Mouse (Mus musculus) heart, embryonic 10.5 days (tissue): ENCODE results near the gene Nin. TPM values are rescaled to one million over a fixed set of nuclear protein-coding genes. Genes with fewer than 3 reads are reported as not detected.
A peak's percentile ranks its signal among the peaks of the same experiment; 100 is the strongest.

Source experiments
- DNase-seq: peaks from one replicate; pipeline ENCODE4 v3.0.0-alpha.2; 2017; ENCODE audit warnings: low spot score
- H3K27ac ChIP-seq: fragments of 300-500 bp; sonication (generic); 2 replicates; pipeline ENCODE4 v1.5.1; 2016; ENCODE audit warnings: mild to moderate bottlenecking
- H3K27me3 ChIP-seq: fragments of 300-500 bp; sonication (generic); 2 replicates; pipeline ENCODE4 v1.6.1; 2016; ENCODE audit warnings: mild to moderate bottlenecking; ENCODE audit not compliant: poor library complexity, insufficient read depth, severe bottlenecking
- H3K36me3 ChIP-seq: fragments of 300-500 bp; sonication (generic); 2 replicates; pipeline ENCODE4 v1.6.1; 2016; ENCODE audit warnings: mild to moderate bottlenecking, moderate library complexity
- H3K4me1 ChIP-seq: fragments of 300-500 bp; sonication (generic); 2 replicates; pipeline ENCODE4 v1.6.1; 2016; ENCODE audit warnings: mild to moderate bottlenecking
- H3K4me3 ChIP-seq: fragments of 300-500 bp; sonication (generic); 2 replicates; pipeline ENCODE4 v1.5.1; 2016; ENCODE audit warnings: mild to moderate bottlenecking, moderate library complexity
- H3K9me3 ChIP-seq: fragments of 300-500 bp; sonication (generic); 2 replicates; pipeline ENCODE4 v1.6.1; 2016; ENCODE audit warnings: mild to moderate bottlenecking, moderate library complexity
- WGBS: fragments of 180-500 bp; shearing (Covaris S2); methylation state at CpG from one replicate; pipeline ENCODE4 v1.1.7; 2016; 5-methylcytosine and 5-hydroxymethylcytosine counted together
- polyA plus RNA-seq: library from polyadenylated mRNA; unstranded; fragments of >200 nt; fragmentation: Nextera tagmentation; extraction: Ambion mirVana; gene quantifications from 2 replicates; pipeline ENCODE4 v1.2.1, GENCODE M21; 2016

Gene Nin
- polyA plus RNA-seq, 1 experiment from 2014 or later = 5.9 TPM

- no peak for DNase-seq
- Histone ChIP-seq H3K9me3 (no peaks in the 10 kb centered on the region), H3K27me3 (no peaks in the 10 kb centered on the region), H3K36me3 (no peaks in the 10 kb centered on the region), H3K4me1 (peaks cover 9% of the 10 kb centered on the region), H3K27ac (no peak overlapping the region), H3K4me3 (no peak overlapping the region)
- WGBS = 64% methylated on average over 4 of the region's 4 CpGs
These were observed 26.4 kb upstream of the Nin start for GRCm38 (mm10) chr12:70139871-70140270.

GRCm38 (mm10) chr12:70137626-70138025 is 24.1 kb upstream of the Nin start:
- H3K27me3 ChIP-seq = no peaks in the 10 kb centered on the region
- H3K36me3 ChIP-seq = no peaks in the 10 kb centered on the region
- H3K9me3 ChIP-seq = no peaks in the 10 kb centered on the region
- no peak overlapping the region for H3K4me3 ChIP-seq
- H3K27ac ChIP-seq = no peak overlapping the region
- 75% methylated on average over 9 of the region's 9 CpGs for WGBS
- DNase-seq = no peak
- no peaks in the 10 kb centered on the region for H3K4me1 ChIP-seq

- H3K36me3 ChIP-seq = no peaks in the 10 kb centered on the region
- no peak overlapping the region for H3K4me3 ChIP-seq
- WGBS = 81% methylated on average over 4 of the region's 4 CpGs
- H3K4me1 ChIP-seq = no peaks in the 10 kb centered on the region
- no peak for DNase-seq
- H3K27me3 ChIP-seq = no peaks in the 10 kb centered on the region
- no peaks in the 10 kb centered on the region for H3K9me3 ChIP-seq
- no peak overlapping the region for H3K27ac ChIP-seq
These were observed 23.6 kb upstream of the Nin start for GRCm38 (mm10) chr12:70137095-70137494.

GRCm38 (mm10) chr12:70136185-70136756 is 22.8 kb upstream of the Nin start:
- H3K36me3 ChIP-seq = no peaks in the 10 kb centered on the region
- no peak for DNase-seq
- H3K4me1 ChIP-seq = no peaks in the 10 kb centered on the region
- H3K27ac ChIP-seq = no peak overlapping the region
- H3K27me3 ChIP-seq = no peaks in the 10 kb centered on the region
- H3K9me3 ChIP-seq = no peaks in the 10 kb centered on the region
- 71% methylated on average over 12 of the region's 12 CpGs for WGBS
- H3K4me3 ChIP-seq = no peak overlapping the region

DNA sequence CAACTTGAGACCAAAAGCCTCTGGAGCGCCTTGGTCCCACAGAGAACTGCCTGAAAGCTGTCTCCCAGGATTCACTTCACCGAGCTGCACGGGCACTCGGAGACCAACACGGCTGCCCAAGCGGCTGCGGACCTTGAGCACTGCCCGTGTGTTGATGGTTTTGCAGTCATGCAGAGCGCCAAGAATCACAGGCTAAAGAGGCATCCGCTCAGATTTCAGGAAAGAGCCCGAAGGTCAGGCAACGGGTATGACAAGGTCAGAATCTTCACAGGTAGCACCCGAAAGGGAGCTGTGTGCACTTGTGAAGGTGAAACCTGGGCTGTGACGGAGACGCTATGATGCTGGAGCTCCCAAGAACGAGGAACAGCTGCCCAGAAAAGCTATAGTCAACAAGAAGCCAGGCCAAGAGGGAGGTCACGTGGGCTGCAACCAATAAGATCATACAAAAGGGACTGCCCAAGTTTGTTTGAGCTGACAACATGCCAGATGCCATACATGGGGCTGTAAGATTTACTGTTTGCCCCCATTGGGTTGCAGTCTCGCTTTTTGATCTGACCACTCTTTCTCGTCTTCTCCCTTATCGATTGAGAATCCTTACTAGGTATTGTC is 21.2 kb upstream of the Nin start:
- no peaks in the 10 kb centered on the region for H3K36me3 ChIP-seq
- 85% methylated on average over 20 of the region's 20 CpGs for WGBS
- no peak overlapping the region for H3K27ac ChIP-seq
- no peaks in the 10 kb centered on the region for H3K9me3 ChIP-seq
- DNase-seq = no peak
- H3K4me1 ChIP-seq = peaks cover 2% of the 10 kb centered on the region; the same call in 1 of the 2 replicates
- H3K27me3 ChIP-seq = no peaks in the 10 kb centered on the region
- no peak overlapping the region for H3K4me3 ChIP-seq

DNA sequence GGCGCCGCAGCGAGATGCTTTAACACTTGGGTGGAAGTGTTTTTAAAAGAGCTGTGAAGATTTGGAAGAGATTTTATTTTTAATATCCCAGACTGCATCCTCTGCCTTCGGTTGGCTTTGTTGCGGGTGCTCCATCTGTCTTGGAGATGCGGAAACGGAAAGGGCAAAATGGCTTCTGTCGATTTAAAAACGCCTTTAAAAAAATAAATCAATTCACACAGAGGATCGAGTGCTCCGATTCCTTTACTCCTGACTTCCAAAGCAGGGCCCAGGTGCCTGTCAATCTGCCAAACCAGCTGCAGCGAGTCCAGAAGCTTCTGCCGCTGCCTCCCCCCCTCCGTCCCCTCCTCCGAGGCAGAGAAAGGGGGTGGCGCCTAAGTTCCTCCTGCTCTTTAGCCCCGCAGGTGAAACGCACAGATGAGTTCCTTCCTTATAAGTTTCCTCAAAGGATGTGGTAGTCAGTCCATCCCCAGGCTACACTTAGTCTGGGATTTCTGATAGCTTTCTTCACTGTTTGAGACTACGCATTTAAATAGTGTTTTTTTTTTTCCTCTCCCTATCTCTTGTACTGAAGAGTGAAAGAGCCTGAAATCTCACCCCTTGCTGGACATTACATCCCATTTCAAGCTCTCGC is 17.6 kb upstream of the Nin start:
- Histone ChIP-seq H3K9me3 (no peaks in the 10 kb centered on the region), H3K4me1 (peaks cover 10% of the 10 kb centered on the region; the same call in 1 of the 2 replicates), H3K4me3 (no peak overlapping the region), H3K36me3 (no peaks in the 10 kb centered on the region), H3K27ac (no peak overlapping the region), H3K27me3 (no peaks in the 10 kb centered on the region)
- no peak for DNase-seq
- 53% methylated on average over 20 of the region's 20 CpGs for WGBS

- 26% methylated on average over 5 of the region's 5 CpGs for WGBS
- H3K9me3 ChIP-seq = no peaks in the 10 kb centered on the region
- H3K36me3 ChIP-seq = no peaks in the 10 kb centered on the region
- H3K27me3 ChIP-seq = no peaks in the 10 kb centered on the region
- H3K4me1 ChIP-seq = peaks cover 10% of the 10 kb centered on the region; the same call in 1 of the 2 replicates
- no peak for DNase-seq
- H3K4me3 ChIP-seq = no peak overlapping the region
- H3K27ac ChIP-seq = 0 out of 2 replicates have a peak overlapping the region, but pooled peaks have one; percentile 11
These were observed 15.6 kb upstream of the Nin start for GRCm38 (mm10) chr12:70129105-70129504.

GRCm38 (mm10) chr12:70126626-70127025 is 13.1 kb upstream of the Nin start:
- Histone ChIP-seq H3K27me3 (0 out of 2 replicates have a peak, but pooled peaks cover 4% of the 10 kb centered on the region), H3K4me3 (no peak overlapping the region), H3K27ac (no peak overlapping the region), H3K4me1 (peaks cover 10% of the 10 kb centered on the region; the same call in 1 of the 2 replicates), H3K9me3 (no peaks in the 10 kb centered on the region), H3K36me3 (no peaks in the 10 kb centered on the region)
- 90% methylated on average over 4 of the region's 4 CpGs for WGBS
- no peak for DNase-seq

DNA sequence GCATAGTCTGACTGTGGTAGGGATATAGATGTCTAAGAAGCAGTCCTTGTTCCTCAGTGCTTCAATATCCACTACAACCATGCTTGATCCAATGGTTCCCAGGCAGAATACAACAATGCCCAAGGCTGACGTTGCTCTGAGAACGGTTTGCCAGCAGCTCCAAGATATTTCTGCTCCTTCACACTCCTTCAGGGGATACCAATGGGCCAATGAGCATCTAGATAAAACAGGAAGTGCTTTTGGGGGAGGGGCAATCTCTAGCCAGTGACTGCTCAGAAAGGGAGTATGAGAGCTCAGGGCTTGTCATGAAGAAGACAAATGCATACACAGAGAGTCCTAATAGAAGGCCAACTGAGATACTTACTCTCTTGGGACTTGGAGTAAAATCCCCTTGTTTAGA is 6.0 kb upstream of the Nin start:
- no peaks in the 10 kb centered on the region for H3K36me3 ChIP-seq
- WGBS = 51% methylated on average over 2 of the region's 2 CpGs
- no peak overlapping the region for H3K4me3 ChIP-seq
- no peak overlapping the region for H3K27ac ChIP-seq
- no peaks in the 10 kb centered on the region for H3K4me1 ChIP-seq
- no peak for DNase-seq
- no peaks in the 10 kb centered on the region for H3K9me3 ChIP-seq
- peaks cover 12% of the 10 kb centered on the region; the same call in 1 of the 2 replicates for H3K27me3 ChIP-seq

- Histone ChIP-seq H3K36me3 (no peaks in the 10 kb centered on the region), H3K27ac (no peak overlapping the region), H3K27me3 (peaks cover 12% of the 10 kb centered on the region; the same call in 1 of the 2 replicates), H3K4me3 (no peak overlapping the region), H3K4me1 (no peaks in the 10 kb centered on the region), H3K9me3 (no peaks in the 10 kb centered on the region)
- DNase-seq = no peak
- 82% methylated on average over 10 of the region's 10 CpGs for WGBS
These were observed 5.3 kb upstream of the Nin start for GRCm38 (mm10) chr12:70118721-70119345.

GRCm38 (mm10) chr12:70117146-70117545 is 3.6 kb upstream of the Nin start:
- no peak for DNase-seq
- Histone ChIP-seq H3K9me3 (no peaks in the 10 kb centered on the region), H3K27me3 (peaks cover 20% of the 10 kb centered on the region), H3K36me3 (no peaks in the 10 kb centered on the region), H3K4me3 (no peak overlapping the region), H3K4me1 (peaks cover 2% of the 10 kb centered on the region; the same call in 1 of the 2 replicates), H3K27ac (no peak overlapping the region)
- 83% methylated on average over 10 of the region's 10 CpGs for WGBS

DNA sequence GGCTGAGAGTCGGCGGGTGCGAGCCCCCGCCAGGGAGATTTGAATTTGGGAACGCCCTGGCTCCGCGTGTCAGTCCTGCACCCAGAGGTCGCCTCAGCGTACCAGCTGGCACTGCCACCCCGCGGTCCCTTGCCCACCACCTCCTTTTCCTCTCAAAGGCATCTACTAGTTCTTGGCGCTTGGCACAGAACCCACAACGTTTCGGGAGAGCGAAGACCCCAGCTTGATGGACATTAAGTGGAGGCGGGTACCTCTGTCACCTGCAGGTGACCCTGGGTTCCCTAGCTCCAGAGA is 1.5 kb downstream of the Nin start:
- Histone ChIP-seq H3K9me3 (no peaks in the 10 kb centered on the region), H3K27ac (peak overlapping the region; percentile 97), H3K27me3 (peaks cover 24% of the 10 kb centered on the region), H3K4me1 (peaks cover 31% of the 10 kb centered on the region; the same call in 1 of the 2 replicates), H3K36me3 (no peaks in the 10 kb centered on the region), H3K4me3 (peak overlapping the region; percentile 98)
- 5% methylated on average over 16 of the region's 16 CpGs for WGBS
- DNase-seq = no peak
